Mouse (Mus musculus) heart, postnatal 0 days (tissue): ENCODE results near the gene Traf3ip3. TPM values are rescaled to one million over a fixed set of nuclear protein-coding genes. Genes with fewer than 3 reads are reported as not detected.
A peak's percentile ranks its signal among the peaks of the same experiment; 100 is the strongest.

Experiments used
- ATAC-seq: fragments of 200-750 bp; cut with Nextera tagmentation; 2 replicates; pipeline ENCODE4 v1.8.0; 2017; ENCODE audit warnings: low read depth, moderate number of reproducible peaks, moderate library complexity; ENCODE audit not compliant: insufficient read depth
- DNase-seq: peaks from one replicate; pipeline ENCODE4 v3.0.0-alpha.2; 2016; ENCODE audit warnings: low spot score
- H3K27ac ChIP-seq: fragments of 300-500 bp; sonication (generic); 2 replicates; pipeline ENCODE4 v1.5.1; 2014; ENCODE audit warnings: low read depth, mild to moderate bottlenecking
- H3K27me3 ChIP-seq: fragments of 300-500 bp; sonication (generic); 2 replicates; pipeline ENCODE4 v1.6.1; 2014; ENCODE audit warnings: low read length, mixed read lengths; ENCODE audit not compliant: control insufficient read depth, insufficient read depth
- H3K36me3 ChIP-seq: fragments of 300-500 bp; sonication (generic); replicated peaks from 2 replicates; pipeline ENCODE4 v1.6.1; 2014; ENCODE audit warnings: low read length, mixed read lengths; ENCODE audit not compliant: control insufficient read depth, insufficient read depth
- H3K4me1 ChIP-seq: fragments of 300-500 bp; sonication (generic); 2 replicates; pipeline ENCODE4 v1.6.1; 2014; ENCODE audit warnings: antibody characterized with exemption; ENCODE audit not compliant: control insufficient read depth, insufficient read depth
- H3K4me2 ChIP-seq: fragments of 300-500 bp; sonication (generic); 2 replicates; pipeline ENCODE4 v1.6.1; 2014; ENCODE audit warnings: low read depth, mild to moderate bottlenecking, low read length, moderate library complexity
- H3K4me3 ChIP-seq: fragments of 300-500 bp; sonication (generic); 2 replicates; pipeline ENCODE4 v1.5.1; 2014; ENCODE audit warnings: low read depth, low read length
- H3K9ac ChIP-seq: fragments of 300-500 bp; sonication (generic); replicated peaks from 2 replicates; pipeline ENCODE4 v1.6.1; 2014; ENCODE audit warnings: low read depth, low read length, mixed read lengths
- H3K9me3 ChIP-seq: fragments of 300-500 bp; sonication (generic); replicated peaks from 2 replicates; pipeline ENCODE4 v1.6.1; 2016; ENCODE audit warnings: low read length; ENCODE audit not compliant: control insufficient read depth
- CTCF ChIP-seq: IDR thresholded peaks from 2 replicates; pipeline ENCODE4 v1.5.1; 2016; ENCODE audit warnings: antibody characterized with exemption, control low read depth, low read depth
- EP300 ChIP-seq: IDR thresholded peaks from 2 replicates; pipeline ENCODE4 v1.6.1; 2016; ENCODE audit warnings: antibody characterized with exemption, low read depth
- WGBS: fragments of 180-500 bp; shearing (Covaris S2); extraction: QIAGEN DNeasy Blood & Tissue Kit; methylation state at CpG from one replicate; pipeline ENCODE4 v1.1.7; 2014; 5-methylcytosine and 5-hydroxymethylcytosine counted together
- polyA plus RNA-seq: library from polyadenylated mRNA; unstranded; fragments of >200 nt; fragmentation: Nextera tagmentation; extraction: Ambion mirVana; gene quantifications from 2 replicates; pipeline ENCODE4 v1.2.1, GENCODE M21; 2015
- total RNA-seq: library from RNA; depleted of rRNA; stranded (reverse); fragments of >200 nt; gene quantifications from 2 replicates; pipeline ENCODE4 v1.2.3, GENCODE M21; 2014; ENCODE audit warnings: low replicate concordance

The Traf3ip3 gene
- total and polyA plus RNA-seq, 2 experiments from 2014 or later: 0.61 to 0.79 TPM

- Histone ChIP-seq H3K4me2 (no peak overlapping the region), H3K9me3 (no peaks in the 10 kb centered on the region), H3K36me3 (no peaks in the 10 kb centered on the region), H3K27ac (no peak overlapping the region), H3K27me3 (no peaks in the 10 kb centered on the region), H3K4me3 (no peak overlapping the region), H3K4me1 (0 out of 2 replicates have a peak, but pooled peaks cover 4% of the 10 kb centered on the region), H3K9ac (no peak overlapping the region)
- TF ChIP-seq EP300 (no peak), CTCF (no peak)
- DNase-seq: no peak
- 77% methylated on average over 3 of the region's 3 CpGs for WGBS
- no peak for ATAC-seq
Measured at GRCm38 (mm10) chr1:193225531-193225930, 24.0 kb upstream of the Traf3ip3 start.

GRCm38 (mm10) chr1:193220408-193220807 is 18.9 kb upstream of the Traf3ip3 start:
- Histone ChIP-seq H3K27me3 (no peaks in the 10 kb centered on the region), H3K9ac (no peak overlapping the region), H3K4me3 (no peak overlapping the region), H3K4me2 (no peak overlapping the region), H3K9me3 (no peaks in the 10 kb centered on the region), H3K36me3 (no peaks in the 10 kb centered on the region), H3K27ac (no peak overlapping the region), H3K4me1 (no peaks in the 10 kb centered on the region)
- WGBS: 52% methylated on average over 5 of the region's 5 CpGs
- ATAC-seq (no peak), DNase-seq (no peak)
- no peak for TF ChIP-seq EP300
- no peak for TF ChIP-seq CTCF

GRCm38 (mm10) chr1:193216000-193216399 is 14.5 kb upstream of the Traf3ip3 start:
- Histone ChIP-seq H3K4me1 (no peaks in the 10 kb centered on the region), H3K9me3 (no peaks in the 10 kb centered on the region), H3K4me2 (no peak overlapping the region), H3K4me3 (no peak overlapping the region), H3K27me3 (no peaks in the 10 kb centered on the region), H3K27ac (no peak overlapping the region), H3K36me3 (no peaks in the 10 kb centered on the region), H3K9ac (no peak overlapping the region)
- no peak for DNase-seq
- 52% methylated on average over 3 of the region's 3 CpGs for WGBS
- no peak for ATAC-seq
- TF ChIP-seq CTCF (no peak), EP300 (no peak)

GRCm38 (mm10) chr1:193214053-193214452 is 12.6 kb upstream of the Traf3ip3 start:
- no peak for TF ChIP-seq CTCF
- TF ChIP-seq EP300: no peak
- H3K36me3 ChIP-seq: no peaks in the 10 kb centered on the region
- ATAC-seq (no peak), DNase-seq (no peak)
- no peaks in the 10 kb centered on the region for H3K9me3 ChIP-seq
- H3K27ac ChIP-seq: no peak overlapping the region
- no peaks in the 10 kb centered on the region for H3K27me3 ChIP-seq
- H3K9ac ChIP-seq: no peak overlapping the region
- no peaks in the 10 kb centered on the region for H3K4me1 ChIP-seq
- WGBS: 55% methylated on average over 5 of the region's 5 CpGs
- no peak overlapping the region for H3K4me2 ChIP-seq
- H3K4me3 ChIP-seq: no peak overlapping the region

GRCm38 (mm10) chr1:193211371-193211770 is 9.9 kb upstream of the Traf3ip3 start:
- 50% methylated on average over 5 of the region's 5 CpGs for WGBS
- Histone ChIP-seq H3K4me1 (no peaks in the 10 kb centered on the region), H3K9me3 (no peaks in the 10 kb centered on the region), H3K27ac (no peak overlapping the region), H3K36me3 (no peaks in the 10 kb centered on the region), H3K9ac (no peak overlapping the region), H3K27me3 (no peaks in the 10 kb centered on the region), H3K4me2 (no peak overlapping the region), H3K4me3 (no peak overlapping the region)
- no peak for ATAC-seq
- no peak for TF ChIP-seq CTCF
- TF ChIP-seq EP300: no peak
- no peak for DNase-seq

GRCm38 (mm10) chr1:193208178-193208577 is 6.7 kb upstream of the Traf3ip3 start:
- Histone ChIP-seq H3K9ac (no peak overlapping the region), H3K4me2 (no peak overlapping the region), H3K9me3 (no peaks in the 10 kb centered on the region), H3K27ac (no peak overlapping the region), H3K4me1 (no peaks in the 10 kb centered on the region), H3K27me3 (no peaks in the 10 kb centered on the region), H3K4me3 (no peak overlapping the region), H3K36me3 (no peaks in the 10 kb centered on the region)
- peak; percentile 83 for ATAC-seq
- peak; percentile 94 for TF ChIP-seq CTCF
- TF ChIP-seq EP300: no peak
- 28% methylated on average over 2 of the region's 2 CpGs for WGBS
- no peak for DNase-seq
